Comparison of ENCODE assay signal across 10 mouse cellular contexts in the genomic region with DNA sequence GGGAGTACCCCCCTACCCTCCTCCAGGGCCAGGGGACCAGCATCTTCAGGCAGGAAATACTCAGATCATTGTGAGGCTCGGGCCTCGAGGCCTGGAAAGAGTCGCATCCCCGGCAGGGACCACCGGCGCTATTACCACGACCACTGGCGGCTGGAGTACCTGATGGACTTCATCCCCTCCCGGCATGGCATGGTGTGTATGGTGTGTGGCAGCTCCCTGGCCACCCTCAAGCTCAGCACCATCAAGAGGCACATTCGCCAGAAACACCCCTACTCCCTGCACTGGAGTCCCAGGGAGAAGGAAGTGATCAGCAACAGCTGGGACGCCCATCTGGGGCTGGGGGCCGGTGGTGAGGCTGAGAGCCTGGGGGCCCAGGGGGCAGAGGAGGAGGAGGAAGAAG. TPM values are rescaled to one million over a fixed set of nuclear protein-coding genes. Genes with fewer than 3 reads are reported as not detected.
DNase-seq lines count a peak whose midpoint lies in the region; ATAC-seq lines count a peak whose summit lies in the region.
"Had no signal": no experiment of that assay in that cellular context is flagged by ENCODE, and none has a peak within 500 bp of the region (broad histone marks: within the 10 kb centered on the region; RNA-seq: fewer than 3 reads in every experiment).

No protein-coding gene starts in this region.

- H3K9ac ChIP-seq in liver, embryonic 12.5 days: no peak overlapping the region
- H3K9ac ChIP-seq in hindbrain, embryonic 13.5 days: peak overlapping the region; percentile 98
- peak overlapping the region; percentile 91 for H3K9ac ChIP-seq in midbrain, embryonic 16.5 days (ENCODE audit: low read depth, low read length)

- H3K4me2 ChIP-seq in liver, embryonic 12.5 days: peak overlapping the region; percentile 95
- H3K4me2 ChIP-seq in hindbrain, embryonic 13.5 days: peak overlapping the region; percentile 85
- H3K4me2 ChIP-seq in midbrain, embryonic 16.5 days (ENCODE audit: low read length): peak overlapping the region; percentile 56

- H3K27ac ChIP-seq in liver, embryonic 12.5 days: no peak overlapping the region
- peak overlapping the region; percentile 99 for H3K27ac ChIP-seq in hindbrain, embryonic 13.5 days
- peak overlapping the region; percentile 100 for H3K27ac ChIP-seq in midbrain, embryonic 16.5 days (ENCODE audit: low read length)

- peaks cover 52% of the 10 kb centered on the region for H3K36me3 ChIP-seq in liver, embryonic 12.5 days
- H3K36me3 ChIP-seq in hindbrain, embryonic 13.5 days: peaks cover 42% of the 10 kb centered on the region
- H3K36me3 ChIP-seq in midbrain, embryonic 16.5 days (ENCODE audit: control insufficient read depth, insufficient read depth, low read length): peaks cover 2% of the 10 kb centered on the region; the same call in 1 of the 2 replicates

- H3K4me3 ChIP-seq in liver, embryonic 12.5 days: no peak overlapping the region
- H3K4me3 ChIP-seq in hindbrain, embryonic 13.5 days: peak overlapping the region; percentile 85
- H3K4me3 ChIP-seq in midbrain, embryonic 16.5 days (ENCODE audit: low read depth, low read length): peak overlapping the region; percentile 81; the same call in 1 of the 2 replicates

- no peaks in the 10 kb centered on the region for H3K9me3 ChIP-seq in liver, embryonic 12.5 days (replicated peaks)
- no peaks in the 10 kb centered on the region for H3K9me3 ChIP-seq in hindbrain, embryonic 13.5 days
- H3K9me3 ChIP-seq in midbrain, embryonic 16.5 days (replicated peaks; ENCODE audit: control insufficient read depth, low read length, poor library complexity, severe bottlenecking): no peaks in the 10 kb centered on the region

- H3K27me3 ChIP-seq in liver, embryonic 12.5 days (replicated peaks): peaks cover 48% of the 10 kb centered on the region
- no peaks in the 10 kb centered on the region for H3K27me3 ChIP-seq in hindbrain, embryonic 13.5 days
- no peaks in the 10 kb centered on the region for H3K27me3 ChIP-seq in midbrain, embryonic 16.5 days (ENCODE audit: control insufficient read depth, insufficient read depth, low read depth, low read length)

- 61% methylated on average over 12 of the region's 12 CpGs for WGBS in liver, embryonic 12.5 days (ENCODE audit: insufficient replicate concordance)
- 47% methylated on average over 12 of the region's 12 CpGs for WGBS in hindbrain, embryonic 13.5 days
- WGBS in midbrain, embryonic 16.5 days: 39% methylated on average over 12 of the region's 12 CpGs

- DNase-seq in adrenal gland, adult (ENCODE audit: inconsistent age in 2 of 2, low spot score in 1 of 2): peak; percentile 20 to 38
- no peak for DNase-seq in adrenal gland, postnatal 4 days (ENCODE audit: low spot score in 2 of 2)
- DNase-seq in liver: no peak
- no peak for DNase-seq in ovary, postnatal 36 days (ENCODE audit: low spot score)
- no peak for DNase-seq in MN1 (ENCODE audit: low spot score)
- DNase-seq: kidney, adult 11 months; lung, postnatal 10 days had no signal

- peaks cover 74% of the 10 kb centered on the region for H3K4me1 ChIP-seq in liver, embryonic 12.5 days
- peaks cover 80% of the 10 kb centered on the region for H3K4me1 ChIP-seq in hindbrain, embryonic 13.5 days (replicated peaks)
- peaks cover 72% of the 10 kb centered on the region for H3K4me1 ChIP-seq in midbrain, embryonic 16.5 days (ENCODE audit: control insufficient read depth, insufficient read depth, low read length)

- no peak for ATAC-seq in liver, embryonic 12.5 days
- ATAC-seq in hindbrain, embryonic 13.5 days (ENCODE audit: low FRiP score): no peak
- no peak for ATAC-seq in midbrain, embryonic 16.5 days

RNA-seq across cellular contexts. Expression of gene 2700081O15Rik, which starts 2.7 kb away (rescaled TPM):
- 10 to 100 TPM; 45.3 to 49.2 TPM for total RNA-seq in adrenal gland, postnatal 4 days (2021)
- 1.9 TPM in 2 replicates for polyA plus RNA-seq in liver, embryonic 12.5 days (2016; fragmentation: Nextera tagmentation; extraction: Ambion mirVana)
- 17.7 and 18.0 TPM in 2 replicates for polyA plus RNA-seq in hindbrain, embryonic 13.5 days (2015; fragmentation: Nextera tagmentation; extraction: Ambion mirVana)
- polyA plus RNA-seq in midbrain, embryonic 16.5 days (2015; fragmentation: Nextera tagmentation; extraction: Ambion mirVana): 11.0 and 12.0 TPM in 2 replicates

RNA-seq across cellular contexts. Expression of gene Spindoc, which starts 37.3 kb away (rescaled TPM):
- total RNA-seq in adrenal gland, postnatal 4 days (2021): 10 to 100 TPM; 35.4 to 39.4 TPM
- polyA plus RNA-seq in liver, embryonic 12.5 days (2016; fragmentation: Nextera tagmentation; extraction: Ambion mirVana): 10.3 and 10.8 TPM in 2 replicates
- 34.0 and 42.7 TPM in 2 replicates for polyA plus RNA-seq in hindbrain, embryonic 13.5 days (2015; fragmentation: Nextera tagmentation; extraction: Ambion mirVana)
- 30.7 and 32.3 TPM in 2 replicates for polyA plus RNA-seq in midbrain, embryonic 16.5 days (2015; fragmentation: Nextera tagmentation; extraction: Ambion mirVana)

Comparison
In these comparisons a context has a peak if more than half of its experiments do, and no peak if none do; other contexts are left out.
1. DNase-seq: peak in adrenal gland, adult (2 of 2); none in adrenal gland, postnatal 4 days (0 of 2), liver (single experiment), ovary, postnatal 36 days (single experiment) and MN1 (single experiment).
2. Peak in every context shown above with its lines, with median percentiles within 50 percentile points of each other: H3K4me2 ChIP-seq.